Mouse (Mus musculus): ENCODE data around the gene Sirt7. TPM values are rescaled to one million over a fixed set of nuclear protein-coding genes. Genes with fewer than 3 reads are reported as not detected.
A peak's percentile ranks its signal among the peaks of the same experiment; 100 is the strongest.

Gene Sirt7
- polyA plus RNA-seq, 1 experiment from 2014 or later = 28.1 TPM

DNA sequence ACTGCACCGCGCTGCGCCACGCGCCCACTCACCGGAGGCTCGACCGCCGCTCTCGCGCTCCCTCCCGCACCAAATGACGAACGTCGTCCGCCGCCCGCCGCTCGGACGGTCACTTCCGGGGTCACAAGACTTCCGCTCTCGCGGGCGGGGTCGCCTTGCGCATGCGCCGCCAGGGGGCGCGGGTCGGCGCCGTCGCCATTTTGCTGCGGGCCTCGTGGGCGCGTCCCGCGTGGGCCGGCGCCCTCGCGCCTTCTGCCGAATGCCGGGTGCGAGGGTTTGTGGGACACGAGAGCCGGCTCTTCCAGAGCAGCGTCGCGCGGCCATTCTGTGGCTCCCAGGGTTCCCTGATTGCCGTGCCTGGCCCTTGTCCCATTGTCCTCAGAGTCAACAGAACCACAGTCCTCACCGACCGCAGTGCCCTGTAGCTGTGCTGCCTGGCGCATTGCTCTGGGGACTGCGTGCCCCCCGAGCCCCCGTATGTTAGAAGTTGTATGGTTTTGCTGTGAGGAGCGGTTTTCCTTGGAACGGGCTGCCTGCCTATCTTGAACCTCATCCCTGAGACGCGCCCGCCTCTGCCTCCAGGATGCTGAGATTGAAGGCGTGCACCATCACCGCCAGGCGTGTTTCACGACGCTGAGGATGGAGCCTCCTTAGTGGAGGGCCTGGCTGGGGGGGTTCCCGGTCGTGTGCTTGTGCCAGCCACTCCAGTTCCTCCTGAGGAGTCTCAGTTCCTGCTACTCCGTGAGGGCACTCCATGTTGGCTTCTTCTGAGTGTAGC lies 43.4 kb downstream of the Sirt7 start, which contains the start of gene Arhgdia:
Arhgdia (minus strand) TSS at position 135 of the 778 bp plus-strand sequence.
- peak within 1 kb of the TSS; percentile 95 for H3K4me2 ChIP-seq (ENCODE audit: low read depth, low read length)
- peak within 1 kb of the TSS; percentile 92 for H3K27ac ChIP-seq (ENCODE audit: low read length)
- H3K27me3 ChIP-seq (ENCODE audit: control insufficient read depth, insufficient read depth, low read length) = no peaks in the 10 kb centered on the region
- H3K9ac ChIP-seq (ENCODE audit: low read length) = peak within 1 kb of the TSS; percentile 95
- peaks cover 42% of the 10 kb centered on the region for H3K36me3 ChIP-seq (ENCODE audit: control insufficient read depth, insufficient read depth)
- H3K4me1 ChIP-seq (ENCODE audit: control insufficient read depth, insufficient read depth, low read length) = peaks cover 20% of the 10 kb centered on the region
- peaks cover 3% of the 10 kb centered on the region; the same call in 1 of the 2 replicates for H3K9me3 ChIP-seq (replicated peaks; ENCODE audit: control insufficient read depth, low read length)
- ATAC-seq (replicated peaks; ENCODE audit: extremely low read depth, insufficient read depth, low FRiP score) = peak; percentile 78
- H3K4me3 ChIP-seq (ENCODE audit: low read length) = peak within 1 kb of the TSS; percentile 92
- 4% methylated on average over 74 of the region's 75 CpGs for WGBS

DNA sequence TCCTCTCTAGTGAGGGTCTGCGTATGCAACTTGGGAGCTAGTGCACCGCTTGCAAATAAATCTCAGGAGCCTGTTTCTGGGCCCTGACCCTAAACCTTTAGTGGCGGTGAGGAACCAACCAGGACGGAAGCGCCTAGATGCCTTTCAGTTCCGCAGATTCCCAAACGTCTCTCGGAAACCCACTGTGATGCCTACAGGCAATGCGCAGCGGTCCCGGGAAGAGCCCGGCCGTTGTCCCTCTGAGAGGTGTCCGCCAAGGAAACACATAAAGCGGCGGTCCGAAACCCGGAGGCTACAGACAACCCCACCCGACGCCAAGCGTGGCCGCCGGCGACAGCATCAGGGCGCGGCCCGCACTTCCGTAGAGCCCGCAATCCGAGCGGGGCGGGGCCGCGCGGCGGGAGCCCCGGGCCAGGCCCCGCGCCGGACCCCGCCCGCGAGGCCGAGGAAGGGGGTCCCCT lies 44.1 kb downstream of the Sirt7 start:
- 1% methylated on average over 43 of the region's 44 CpGs for WGBS
- H3K4me3 ChIP-seq (ENCODE audit: low read length) = peak overlapping the region; percentile 92
- peaks cover 3% of the 10 kb centered on the region; the same call in 1 of the 2 replicates for H3K9me3 ChIP-seq (replicated peaks; ENCODE audit: control insufficient read depth, low read length)
- H3K9ac ChIP-seq (ENCODE audit: low read length) = peak overlapping the region; percentile 95
- ATAC-seq (replicated peaks; ENCODE audit: extremely low read depth, insufficient read depth, low FRiP score) = peak; percentile 42
- H3K36me3 ChIP-seq (ENCODE audit: control insufficient read depth, insufficient read depth) = peaks cover 36% of the 10 kb centered on the region
- peak overlapping the region; percentile 92 for H3K27ac ChIP-seq (ENCODE audit: low read length)
- H3K27me3 ChIP-seq (ENCODE audit: control insufficient read depth, insufficient read depth, low read length) = no peaks in the 10 kb centered on the region
- H3K4me2 ChIP-seq (ENCODE audit: low read depth, low read length) = peak overlapping the region; percentile 95
- H3K4me1 ChIP-seq (ENCODE audit: control insufficient read depth, insufficient read depth, low read length) = peaks cover 20% of the 10 kb centered on the region

DNA sequence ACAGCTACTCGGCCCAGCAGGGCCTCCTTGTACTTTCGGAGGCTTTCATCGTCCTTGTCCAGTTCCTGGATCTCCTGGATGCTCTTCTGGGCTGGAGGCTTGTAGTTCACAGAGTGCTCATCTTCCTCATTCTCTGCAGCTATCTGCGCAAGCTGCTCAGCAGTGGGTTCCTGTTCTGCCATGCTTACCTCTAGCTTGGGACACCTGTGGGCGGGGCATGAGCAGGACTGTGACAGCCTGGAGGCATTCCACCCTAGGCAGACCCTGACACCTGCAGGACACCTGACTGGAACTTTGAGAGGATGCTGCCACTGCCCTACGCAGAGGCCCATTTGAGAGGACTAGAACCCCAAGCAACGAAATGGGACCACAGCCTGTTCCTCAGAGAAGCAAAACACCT lies 44.9 kb downstream of the Sirt7 start:
- WGBS = 47% methylated on average over 7 of the region's 7 CpGs

DNA sequence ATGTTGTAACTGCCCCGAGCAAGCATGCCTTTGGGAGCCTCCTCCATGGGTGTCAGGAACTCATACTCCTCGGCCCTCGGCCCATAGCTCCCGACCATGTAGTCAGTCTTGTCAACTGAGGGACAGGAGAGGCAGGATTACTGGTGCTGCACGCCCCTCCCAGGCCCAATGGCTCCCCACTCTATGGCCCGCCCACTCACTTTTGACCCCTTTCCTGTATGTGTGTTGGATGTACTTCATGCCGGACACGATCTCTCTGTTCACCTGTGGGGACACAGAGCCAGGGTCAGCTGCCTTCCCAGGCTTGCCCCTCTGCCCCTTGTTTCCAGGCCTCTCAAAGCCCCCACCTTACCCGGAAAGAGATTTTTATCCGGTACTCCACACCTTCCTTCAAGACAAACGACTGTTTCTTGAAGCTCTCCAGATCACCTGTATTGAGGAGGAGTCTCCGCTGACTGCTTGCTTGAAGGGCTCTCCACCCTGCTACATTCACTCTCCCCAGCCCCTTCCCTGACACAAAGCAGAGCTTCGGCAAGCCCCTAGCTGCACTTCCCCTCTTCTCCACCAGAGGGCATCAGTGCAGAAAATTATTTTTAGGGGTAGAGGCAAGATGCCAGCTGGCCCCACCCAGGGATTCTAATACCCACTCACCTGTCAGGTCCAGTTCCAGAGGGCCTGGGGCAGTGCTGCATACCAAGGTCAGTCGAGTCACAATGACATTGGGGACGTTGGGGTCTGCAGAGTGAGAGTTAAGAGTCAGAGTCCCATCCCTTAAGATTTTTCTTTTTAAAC lies 45.5 kb downstream of the Sirt7 start:
- Histone ChIP-seq H3K4me3 (ENCODE audit: low read length) (peak overlapping the region; percentile 92), H3K36me3 (ENCODE audit: control insufficient read depth, insufficient read depth) (peaks cover 29% of the 10 kb centered on the region), H3K27ac (ENCODE audit: low read length) (peak overlapping the region; percentile 92), H3K9me3 (replicated peaks; ENCODE audit: control insufficient read depth, low read length) (peaks cover 3% of the 10 kb centered on the region; the same call in 1 of the 2 replicates), H3K4me1 (ENCODE audit: control insufficient read depth, insufficient read depth, low read length) (peaks cover 24% of the 10 kb centered on the region), H3K27me3 (ENCODE audit: control insufficient read depth, insufficient read depth, low read length) (no peaks in the 10 kb centered on the region), H3K4me2 (ENCODE audit: low read depth, low read length) (peak overlapping the region; percentile 95), H3K9ac (ENCODE audit: low read length) (peak overlapping the region; percentile 95)
- 49% methylated on average over 15 of the region's 15 CpGs for WGBS
- ATAC-seq (replicated peaks; ENCODE audit: extremely low read depth, insufficient read depth, low FRiP score) = no peak

More for the DNA sequence above, 44.9 kb downstream of the Sirt7 start:
- Histone ChIP-seq H3K4me2 (ENCODE audit: low read depth, low read length) (peak overlapping the region; percentile 95), H3K27ac (ENCODE audit: low read length) (peak overlapping the region; percentile 92), H3K9me3 (replicated peaks; ENCODE audit: control insufficient read depth, low read length) (peaks cover 3% of the 10 kb centered on the region; the same call in 1 of the 2 replicates), H3K27me3 (ENCODE audit: control insufficient read depth, insufficient read depth, low read length) (no peaks in the 10 kb centered on the region), H3K9ac (ENCODE audit: low read length) (peak overlapping the region; percentile 95), H3K4me3 (ENCODE audit: low read length) (peak overlapping the region; percentile 92), H3K36me3 (ENCODE audit: control insufficient read depth, insufficient read depth) (peaks cover 31% of the 10 kb centered on the region), H3K4me1 (ENCODE audit: control insufficient read depth, insufficient read depth, low read length) (peaks cover 20% of the 10 kb centered on the region)
- ATAC-seq (replicated peaks; ENCODE audit: extremely low read depth, insufficient read depth, low FRiP score) = no peak

DNA sequence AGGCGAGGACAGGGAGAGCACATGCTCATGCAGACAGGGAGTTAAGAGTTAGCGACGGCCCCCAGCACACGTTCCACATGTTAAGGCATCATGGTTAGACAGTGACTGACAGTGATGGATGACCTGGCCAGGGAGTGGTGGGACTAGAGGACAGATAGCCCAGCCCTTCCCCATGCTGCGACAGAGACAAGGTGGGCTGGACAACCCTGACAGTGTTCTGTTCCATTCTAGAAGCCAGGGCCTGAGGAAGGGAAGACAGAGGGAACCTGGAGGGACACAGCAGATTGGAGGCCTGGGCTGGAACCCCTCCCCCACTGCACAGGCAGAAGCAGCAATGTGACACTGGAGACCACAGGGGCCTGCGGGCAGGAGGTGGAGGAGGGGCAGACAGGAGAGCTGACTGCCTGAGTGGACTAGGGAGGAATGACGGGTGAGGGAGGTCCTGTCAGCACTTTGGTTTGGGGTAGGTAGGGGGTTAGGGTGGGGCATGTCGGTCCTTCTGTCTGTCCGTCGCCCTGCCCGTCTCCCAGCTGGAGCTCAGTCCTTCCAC lies 46.3 kb downstream of the Sirt7 start:
- no peak overlapping the region; the same call in 1 of the 2 replicates for H3K9ac ChIP-seq (ENCODE audit: low read length)
- ATAC-seq (replicated peaks; ENCODE audit: extremely low read depth, insufficient read depth, low FRiP score) = no peak
- H3K9me3 ChIP-seq (replicated peaks; ENCODE audit: control insufficient read depth, low read length) = peaks cover under 1% of the 10 kb centered on the region; the same call in 1 of the 2 replicates
- H3K27me3 ChIP-seq (ENCODE audit: control insufficient read depth, insufficient read depth, low read length) = no peaks in the 10 kb centered on the region
- H3K4me3 ChIP-seq (ENCODE audit: low read length) = no peak overlapping the region
- peaks cover 29% of the 10 kb centered on the region for H3K4me1 ChIP-seq (ENCODE audit: control insufficient read depth, insufficient read depth, low read length)
- 61% methylated on average over 11 of the region's 11 CpGs for WGBS
- no peak overlapping the region for H3K4me2 ChIP-seq (ENCODE audit: low read depth, low read length)
- peaks cover 23% of the 10 kb centered on the region for H3K36me3 ChIP-seq (ENCODE audit: control insufficient read depth, insufficient read depth)
- no peak overlapping the region for H3K27ac ChIP-seq (ENCODE audit: low read length)

DNA sequence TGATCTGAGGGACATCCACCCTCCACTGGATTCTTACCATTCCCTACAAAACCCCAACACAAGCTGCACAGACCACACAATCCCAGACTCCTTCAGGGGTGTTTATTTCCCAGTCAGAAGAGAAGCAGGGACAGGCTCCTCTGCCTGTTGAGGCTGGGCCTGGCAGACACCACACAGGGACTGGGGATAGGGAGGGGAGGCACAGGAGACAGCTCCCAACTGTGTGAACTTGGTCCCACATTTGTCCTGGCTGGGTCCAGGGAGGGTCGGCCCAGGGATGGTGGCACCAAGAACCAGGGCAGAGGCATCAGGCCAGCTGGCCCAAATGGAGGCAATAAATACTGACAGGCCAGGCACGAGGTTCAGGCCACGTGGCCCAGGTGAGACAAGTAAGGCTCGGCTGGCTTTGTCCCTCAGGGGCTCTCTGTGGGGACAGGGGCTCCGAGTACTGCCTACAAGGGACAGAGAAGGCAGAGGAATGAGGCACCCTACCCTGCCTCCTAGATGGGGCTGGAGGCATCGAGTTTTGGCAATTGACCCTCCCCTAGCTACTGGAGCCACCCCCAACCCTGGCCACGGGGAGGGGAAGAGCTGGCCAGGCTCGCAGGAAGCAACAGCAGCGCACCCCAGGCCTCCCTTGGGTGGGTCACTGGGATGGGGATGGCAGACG lies 46.9 kb downstream of the Sirt7 start:
- no peaks in the 10 kb centered on the region for H3K27me3 ChIP-seq (ENCODE audit: control insufficient read depth, insufficient read depth, low read length)
- no peak overlapping the region for H3K27ac ChIP-seq (ENCODE audit: low read length)
- 78% methylated on average over 10 of the region's 10 CpGs for WGBS
- no peak for ATAC-seq (replicated peaks; ENCODE audit: extremely low read depth, insufficient read depth, low FRiP score)
- peaks cover 29% of the 10 kb centered on the region for H3K4me1 ChIP-seq (ENCODE audit: control insufficient read depth, insufficient read depth, low read length)
- no peak overlapping the region for H3K4me2 ChIP-seq (ENCODE audit: low read depth, low read length)
- H3K9ac ChIP-seq (ENCODE audit: low read length) = no peak overlapping the region
- no peak overlapping the region for H3K4me3 ChIP-seq (ENCODE audit: low read length)
- H3K9me3 ChIP-seq (replicated peaks; ENCODE audit: control insufficient read depth, low read length) = no peaks in the 10 kb centered on the region
- peaks cover 22% of the 10 kb centered on the region for H3K36me3 ChIP-seq (ENCODE audit: control insufficient read depth, insufficient read depth)

DNA sequence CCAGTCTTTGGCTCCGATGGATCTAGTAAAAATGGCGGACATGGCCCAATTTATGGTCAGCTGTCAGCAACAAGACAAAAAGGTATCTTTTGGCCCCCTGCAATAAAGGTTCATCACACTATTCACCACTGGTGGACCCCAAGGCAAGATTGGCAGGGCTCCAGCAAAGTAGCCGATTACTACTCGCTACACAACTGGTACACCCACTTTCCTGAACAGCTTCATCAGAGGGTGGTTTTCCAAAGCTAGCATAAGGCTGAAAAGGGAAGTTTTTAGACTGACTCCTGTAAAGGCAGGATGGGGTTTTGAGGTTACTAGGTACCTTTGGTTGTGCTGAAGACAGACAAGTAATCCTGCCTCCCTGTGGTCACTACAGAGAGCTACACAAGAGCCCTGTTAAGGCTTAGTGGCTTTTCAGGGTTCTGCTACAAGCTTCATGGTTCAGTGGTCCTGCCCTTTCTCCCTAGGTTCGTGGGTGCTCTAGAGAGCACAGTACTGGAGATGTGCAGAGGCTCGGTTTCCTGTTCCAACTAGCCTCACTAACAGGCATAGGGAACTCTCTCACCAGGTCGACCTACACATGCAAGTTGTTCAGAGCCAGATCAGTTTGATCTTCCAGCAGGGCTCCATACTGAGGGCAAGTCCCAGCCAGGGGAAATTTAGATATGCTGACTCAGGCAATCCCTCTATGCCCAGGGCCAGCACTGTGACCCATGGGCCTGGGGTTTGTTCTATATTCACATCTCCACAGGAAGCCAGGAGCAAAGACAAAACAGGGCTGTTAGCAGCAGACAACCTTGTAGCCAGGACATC lies 47.6 kb downstream of the Sirt7 start:
- Histone ChIP-seq H3K9ac (ENCODE audit: low read length) (no peak overlapping the region), H3K27ac (ENCODE audit: low read length) (no peak overlapping the region), H3K36me3 (ENCODE audit: control insufficient read depth, insufficient read depth) (peaks cover 22% of the 10 kb centered on the region), H3K4me3 (ENCODE audit: low read length) (no peak overlapping the region), H3K27me3 (ENCODE audit: control insufficient read depth, insufficient read depth, low read length) (no peaks in the 10 kb centered on the region), H3K4me1 (ENCODE audit: control insufficient read depth, insufficient read depth, low read length) (peaks cover 29% of the 10 kb centered on the region), H3K9me3 (replicated peaks; ENCODE audit: control insufficient read depth, low read length) (no peaks in the 10 kb centered on the region), H3K4me2 (ENCODE audit: low read depth, low read length) (no peak overlapping the region)
- ATAC-seq (replicated peaks; ENCODE audit: extremely low read depth, insufficient read depth, low FRiP score) = no peak
- WGBS = 83% methylated on average over 7 of the region's 7 CpGs

Measured in heart, embryonic 16.5 days (tissue).